Mouse (Mus musculus): ENCODE measurements around the gene Vgf.

- TF ChIP-seq GABPA (IDR thresholded peaks at IDR 0.05; ENCODE audit: insufficient replicate concordance, low read depth, low read length), result no peak
- no peak for TF ChIP-seq CTCF (conservative IDR thresholded peaks at IDR 0.05 in 1 of 2, IDR thresholded peaks at IDR 0.05 in 1 of 2; ENCODE audit: low read depth in 2 of 2, low read length in 2 of 2)
- TF ChIP-seq EP300 (IDR thresholded peaks at IDR 0.05; ENCODE audit: low read length), result no peak
- TF ChIP-seq PAX5 (IDR thresholded peaks at IDR 0.05; ENCODE audit: low read length), result no peak
- no peak for TF ChIP-seq ETS1 (conservative IDR thresholded peaks at IDR 0.05; ENCODE audit: low read depth, low read length)
- TF ChIP-seq POLR2A (IDR thresholded peaks at IDR 0.05; ENCODE audit: low read depth, low read length), result no peak
- no peak for TF ChIP-seq MYC (IDR thresholded peaks at IDR 0.05; ENCODE audit: low read depth, low read length)
Observed at GRCm38 (mm10) chr5:137041442-137041841, 15.2 kb downstream of the Vgf start.

Data from CH12.LX (cell line).